Mouse (Mus musculus) heart, postnatal 10 days (tissue): ENCODE results near the gene Gusb. TPM values are rescaled to one million over a fixed set of nuclear protein-coding genes. Genes with fewer than 3 reads are reported as not detected.
"Not testable (repeated sequence)": the region's sequence is repeated elsewhere in the genome, so short reads cannot be mapped to it uniquely, and the experiment has no call there.

Experiments
- DNase-seq, 2 experiments: peaks; one replicate each; pipeline ENCODE4 v3.0.0; 2021
- intact Hi-C: fragments of 180-260 bp; cut with DNase I; formaldehyde crosslinking; loops from one replicate; pipeline ENCODE4 v1.15.1; 2025
- total RNA-seq, 2 experiments: library from RNA; stranded (reverse); gene quantifications; 2 replicates each; pipeline ENCODE4 v1.2.3; 2021

Gene Gusb
- total RNA-seq: 10 to 100 TPM; 24.5 to 25.4 TPM

- intact Hi-C loops: no loop called here
- peak; percentile 91 to 92 for DNase-seq
Observed at GRCm38 (mm10) chr5:130002301-130003146, at the start of gene Gusb. Gene Gusb (minus strand): TSS chr5:130003049.

GRCm38 (mm10) chr5:130052510-130052909 is 49.7 kb upstream of the Gusb start:
- intact Hi-C loops: no loop called here

GRCm38 (mm10) chr5:130051073-130051860 is 48.4 kb upstream of the Gusb start:
- intact Hi-C loops: no loop called here
- no peak for DNase-seq

More at GRCm38 (mm10) chr5:130052510-130052909, 49.7 kb upstream of the Gusb start:
- peak in 1 of 2 experiments; percentile 51 for DNase-seq

- intact Hi-C loops: no loop called here
- no peak for DNase-seq
Observed at GRCm38 (mm10) chr5:130050416-130050815, 47.6 kb upstream of the Gusb start.

- intact Hi-C loops: no loop called here
- peak; percentile 70 to 71 for DNase-seq
Observed at GRCm38 (mm10) chr5:130048786-130049520, 46.1 kb upstream of the Gusb start.

GRCm38 (mm10) chr5:130047013-130047412 is 44.2 kb upstream of the Gusb start:
- intact Hi-C loops: no loop called here

GRCm38 (mm10) chr5:130046589-130046988 is 43.7 kb upstream of the Gusb start:
- DNase-seq: peak; percentile 50 to 54

More at GRCm38 (mm10) chr5:130047013-130047412, 44.2 kb upstream of the Gusb start:
- DNase-seq: no peak

GRCm38 (mm10) chr5:130046100-130046499 is 43.3 kb upstream of the Gusb start:
- no peak for DNase-seq
- intact Hi-C loops: no loop called here

More at GRCm38 (mm10) chr5:130046589-130046988, 43.7 kb upstream of the Gusb start:
- intact Hi-C loops: no loop called here

- intact Hi-C loops: loop anchor here (1.0 kb wide), 1 partner anchor 95 kb away; no protein-coding TSS in a partner anchor
Observed at GRCm38 (mm10) chr5:130044201-130044695, 41.4 kb upstream of the Gusb start.

GRCm38 (mm10) chr5:130043741-130044140 is 40.9 kb upstream of the Gusb start:
- intact Hi-C loops: loop anchor here (1.0 kb wide), 1 partner anchor 96 kb away; no protein-coding TSS in a partner anchor
- no peak for DNase-seq

More at GRCm38 (mm10) chr5:130044201-130044695, 41.4 kb upstream of the Gusb start:
- DNase-seq: peak; percentile 63 to 73

- DNase-seq: no peak
- intact Hi-C loops: no loop called here
Observed at GRCm38 (mm10) chr5:130041262-130041661, 38.4 kb upstream of the Gusb start.

- intact Hi-C loops: no loop called here
- no peak for DNase-seq
Observed at GRCm38 (mm10) chr5:130040797-130041196, 37.9 kb upstream of the Gusb start.

GRCm38 (mm10) chr5:130037752-130038455 is 35.1 kb upstream of the Gusb start:
- peak; percentile 82 to 86 for DNase-seq
- intact Hi-C loops: loop anchor here (1.0 kb wide), 1 partner anchor 39 kb away; no protein-coding TSS in a partner anchor

GRCm38 (mm10) chr5:130036300-130036699 is 33.5 kb upstream of the Gusb start:
- DNase-seq, intact Hi-C loops: not testable (repeated sequence)

- no peak for DNase-seq
- intact Hi-C loops: no loop called here
Observed at GRCm38 (mm10) chr5:130033869-130034268, 31.0 kb upstream of the Gusb start.

- intact Hi-C loops: no loop called here
- no peak for DNase-seq
Observed at GRCm38 (mm10) chr5:130031410-130032390, 28.9 kb upstream of the Gusb start.

- DNase-seq: peak; percentile 87 to 90
- intact Hi-C loops: no loop called here
Observed at GRCm38 (mm10) chr5:130029142-130029897, 26.5 kb upstream of the Gusb start, which contains the start of the genes Asl and Crcp. Gene Asl (minus strand): TSS chr5:130029247. Gene Crcp (plus strand): TSS chr5:130029290.

GRCm38 (mm10) chr5:130027696-130028095 is 24.8 kb upstream of the Gusb start:
- intact Hi-C loops: no loop called here
- no peak for DNase-seq
